In the genomic region with DNA sequence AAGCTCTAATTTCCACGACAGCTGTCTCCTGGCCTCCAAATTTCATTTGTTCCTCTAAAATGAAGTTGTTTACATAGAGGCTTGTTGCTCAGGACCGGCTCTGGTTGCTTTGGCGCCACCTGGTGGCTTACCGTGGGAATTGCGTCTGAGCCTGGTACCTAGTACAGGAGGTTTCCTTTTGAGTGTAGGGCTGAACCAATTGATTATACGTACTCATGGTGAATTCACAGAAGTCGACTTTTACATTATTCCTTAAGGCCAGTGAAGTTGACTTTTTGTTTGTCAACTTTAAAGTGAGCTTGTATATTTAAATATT, we compare ENCODE assay signal across 8 mouse cellular contexts.
DNase-seq lines count a peak whose midpoint lies in the region; ATAC-seq and TF ChIP-seq lines count a peak whose summit lies in the region.

No protein-coding gene starts in this region.

- ATAC-seq in erythroid progenitor cell, adult 5-6 weeks (replicated peaks; ENCODE audit: low FRiP score, poor library complexity, severe bottlenecking), result peak; percentile 70
- peak; percentile 85 for ATAC-seq in lung, embryonic 14.5 days (ENCODE audit: insufficient read depth)

- no peak overlapping the region for H3K9ac ChIP-seq in ES-Bruce4 (ENCODE audit: low read depth, poor library complexity, severe bottlenecking)
- no peak overlapping the region for H3K9ac ChIP-seq in lung, embryonic 14.5 days

- intact Hi-C loops in heart, postnatal 14 days (cut with DNase I), result loop anchor here (1.0 kb wide), 1 partner anchor 175 kb away; no protein-coding TSS in a partner anchor

- H3K9me3 ChIP-seq in ES-Bruce4 (replicated peaks; ENCODE audit: control insufficient read depth, insufficient read depth, low read length, poor library complexity, severe bottlenecking), result no peaks in the 10 kb centered on the region; the same call in 1 of the 2 replicates
- no peaks in the 10 kb centered on the region for H3K9me3 ChIP-seq in lung, embryonic 14.5 days (ENCODE audit: low read depth, low read length)

- no peaks in the 10 kb centered on the region for H3K27me3 ChIP-seq in ES-Bruce4 (ENCODE audit: control insufficient read depth, insufficient read depth, low read length, poor library complexity, severe bottlenecking)
- no peaks in the 10 kb centered on the region for H3K27me3 ChIP-seq in lung, embryonic 14.5 days (ENCODE audit: insufficient read depth, low read length)

- no peak overlapping the region for H3K27ac ChIP-seq in ES-Bruce4 (ENCODE audit: insufficient read depth, low read length)
- H3K27ac ChIP-seq in lung, embryonic 14.5 days (ENCODE audit: low read depth), result no peak overlapping the region

- peak overlapping the region; percentile 30 for H3K4me2 ChIP-seq in lung, embryonic 14.5 days

- no peak overlapping the region for H3K4me3 ChIP-seq in ES-Bruce4 (ENCODE audit: low read depth, low read length)
- H3K4me3 ChIP-seq in lung, embryonic 14.5 days (ENCODE audit: low read depth, low read length), result no peak overlapping the region

- H3K36me3 ChIP-seq in ES-Bruce4 (ENCODE audit: control insufficient read depth, insufficient read depth, low read length, poor library complexity, severe bottlenecking), result no peaks in the 10 kb centered on the region
- H3K36me3 ChIP-seq in lung, embryonic 14.5 days (ENCODE audit: insufficient read depth), result no peaks in the 10 kb centered on the region

- peak; percentile 92 for TF ChIP-seq CTCF in ES-Bruce4 (IDR thresholded peaks at IDR 0.05; ENCODE audit: low read depth, low read length)
- TF ChIP-seq CTCF in lung, embryonic 14.5 days (IDR thresholded peaks at IDR 0.05; ENCODE audit: low read depth), result peak; percentile 98

- TF ChIP-seq EP300 in ES-Bruce4 (IDR thresholded peaks at IDR 0.05; ENCODE audit: insufficient read depth, low read depth, low read length), result no peak

- peak; percentile 40 for DNase-seq in brain, embryonic 18.5 days (ENCODE audit: low read depth, low spot score)
- peak; percentile 84 to 88 for DNase-seq in heart, postnatal 14 days
- DNase-seq in kidney, postnatal 4 days, result peak; percentile 86 to 88
- DNase-seq in lung, embryonic 14.5 days, result peak; percentile 92
- DNase-seq in ovary, adult 18-20 months (ENCODE audit: low spot score), result peak; percentile 18
- DNase-seq in thymus, adult 18-20 months, result peak; percentile 55 to 65

- no peak for TF ChIP-seq POLR2A in ES-Bruce4 (IDR thresholded peaks at IDR 0.05; ENCODE audit: insufficient read depth, low read length)

- 5% methylated on average over 7 of the region's 7 CpGs for whole genome bisulfite sequencing in lung, embryonic 14.5 days

- no peaks in the 10 kb centered on the region for H3K4me1 ChIP-seq in ES-Bruce4 (ENCODE audit: control insufficient read depth, insufficient read depth, low read length)
- H3K4me1 ChIP-seq in lung, embryonic 14.5 days (ENCODE audit: insufficient read depth), result no peaks in the 10 kb centered on the region

Comparison
In these comparisons a context has a peak if more than half of its experiments do, and no peak if none do; other contexts are left out.
1. DNase-seq: peak in every context shown above with its lines; median percentile 92 in lung, embryonic 14.5 days; 87 in kidney, postnatal 4 days; 86 in heart, postnatal 14 days; 60 in thymus, adult 18-20 months; 40 in brain, embryonic 18.5 days; 18 in ovary, adult 18-20 months.